Mouse (Mus musculus): ENCODE results near the gene Tspan18.
A peak's percentile ranks its signal among the peaks of the same experiment; 100 is the strongest.

Gene Tspan18

GRCm38 (mm10) chr2:93188020-93188760 is 146.1 kb downstream of the Tspan18 start:
- peak; percentile 53 for DNase-seq (ENCODE audit: low read depth, low spot score)

DNA sequence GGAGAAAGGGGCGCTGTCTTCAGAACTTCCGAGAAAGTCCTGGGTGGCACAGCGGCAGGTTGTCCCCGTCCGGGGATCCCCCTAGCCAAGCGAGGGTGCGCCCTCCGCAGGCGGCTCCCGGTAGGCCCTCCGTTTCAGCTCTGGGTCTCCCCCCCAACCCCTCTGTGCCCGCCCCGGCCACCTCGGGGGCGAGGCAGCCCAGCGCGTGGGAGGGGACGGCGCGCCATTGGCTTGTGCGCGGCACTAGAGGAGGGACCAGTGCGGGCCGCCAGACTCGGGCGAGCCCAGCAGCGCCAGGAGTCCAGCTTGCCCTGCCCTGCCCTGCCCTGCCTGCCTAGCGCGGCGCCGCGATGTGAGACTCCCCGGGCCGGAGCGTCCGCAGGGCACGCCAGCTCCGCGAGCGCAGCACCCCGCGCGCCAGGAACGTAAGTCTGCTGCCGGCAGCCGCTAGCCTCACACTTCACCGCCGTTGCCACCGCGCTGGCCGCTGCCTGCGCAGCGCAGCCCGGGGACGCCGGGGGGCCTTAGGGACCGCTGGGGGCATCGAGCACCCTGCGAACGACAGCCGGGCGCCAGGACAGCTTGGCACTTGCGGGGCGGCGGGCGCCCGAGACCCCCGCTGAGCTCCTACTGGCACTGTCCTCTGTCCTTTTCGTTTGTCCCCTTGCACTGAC is 146.8 kb downstream of the Tspan18 start, which contains the start of gene Trp53i11:
Gene Trp53i11 (plus strand): TSS at position 226 of the 674 bp plus-strand sequence.
- peak; percentile 91 for DNase-seq (ENCODE audit: low read depth, low spot score)

GRCm38 (mm10) chr2:93182859-93183258 is 151.4 kb downstream of the Tspan18 start:
- DNase-seq (ENCODE audit: low read depth, low spot score), result no peak

GRCm38 (mm10) chr2:93180077-93180844 is 154.0 kb downstream of the Tspan18 start:
- no peak for DNase-seq (ENCODE audit: low read depth, low spot score)

GRCm38 (mm10) chr2:93179603-93180002 is 154.7 kb downstream of the Tspan18 start:
- no peak for DNase-seq (ENCODE audit: low read depth, low spot score)

- DNase-seq (ENCODE audit: low read depth, low spot score), result no peak
Measured at GRCm38 (mm10) chr2:93178313-93178677, 156.0 kb downstream of the Tspan18 start.

DNA sequence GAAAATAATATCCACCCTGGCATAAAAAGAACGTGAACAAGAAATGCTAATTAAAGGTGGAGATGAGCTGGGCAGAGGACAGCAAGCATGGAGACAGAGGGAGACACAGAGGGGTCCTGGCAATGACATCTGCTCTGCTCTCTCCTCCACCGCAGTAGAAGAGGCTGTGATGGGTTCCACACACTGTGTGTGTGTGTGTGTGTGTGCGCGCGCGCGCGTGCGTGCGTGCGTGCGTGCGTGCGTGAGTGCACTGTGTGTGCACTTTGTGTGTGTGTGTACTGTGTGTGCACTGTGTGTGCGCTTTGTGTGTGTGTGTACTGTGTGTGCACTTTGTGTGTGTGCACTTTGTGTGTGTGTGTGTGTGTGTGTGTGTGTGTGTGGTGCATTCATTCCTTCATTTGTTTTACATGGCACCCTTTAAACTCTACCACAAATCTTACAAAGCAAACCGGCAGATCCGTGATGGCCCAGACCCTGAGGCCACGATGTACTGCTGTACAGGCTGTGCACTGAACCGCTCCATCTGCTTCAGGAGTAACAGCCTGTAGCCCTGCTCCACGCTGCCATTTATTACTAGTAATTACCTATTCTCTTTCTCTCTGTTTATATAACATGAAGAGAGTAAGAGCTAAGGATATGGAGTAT is 156.5 kb downstream of the Tspan18 start:
- no peak for DNase-seq (ENCODE audit: low read depth, low spot score)

DNA sequence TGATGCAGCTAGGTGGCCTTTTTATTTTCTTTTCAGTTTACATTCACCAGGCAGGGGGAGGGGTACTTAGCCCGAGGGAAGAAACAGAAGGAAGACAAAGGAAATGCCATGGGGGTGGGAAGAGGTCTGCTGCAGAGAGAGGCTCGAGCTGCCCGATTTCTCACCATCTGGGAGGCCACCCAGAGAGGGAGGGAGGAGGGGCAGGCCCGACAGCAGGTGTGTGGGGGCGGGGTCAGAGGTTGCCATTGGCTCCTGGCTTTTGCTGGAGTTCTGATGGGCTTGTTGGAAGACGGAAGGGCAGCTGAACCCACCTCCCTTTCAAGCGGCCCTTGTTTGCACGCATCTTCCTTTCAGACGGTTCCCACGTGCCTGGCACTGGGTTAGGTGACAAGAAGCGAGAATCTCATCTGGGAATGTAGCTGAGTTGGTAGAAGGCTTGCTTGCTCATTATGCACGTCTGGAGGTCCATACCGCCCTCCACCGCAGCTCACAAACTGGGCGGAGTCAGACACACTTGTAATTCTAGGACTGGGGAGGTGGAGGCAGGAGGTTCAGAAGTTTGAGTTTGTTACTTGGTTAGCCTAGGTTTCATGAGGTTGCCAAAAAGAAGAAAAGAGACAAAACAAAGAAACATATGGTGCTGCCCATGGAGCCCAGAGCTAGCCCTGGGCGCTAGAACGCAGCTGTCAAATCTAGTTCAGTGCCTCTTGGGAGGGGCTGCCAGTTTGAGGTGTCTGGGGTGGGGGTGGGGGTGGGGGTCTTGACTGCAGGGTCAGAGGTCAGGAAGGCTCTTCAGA is 157.2 kb downstream of the Tspan18 start:
- DNase-seq (ENCODE audit: low read depth, low spot score), result peak; percentile 41

- DNase-seq (ENCODE audit: low read depth, low spot score), result no peak
Measured at GRCm38 (mm10) chr2:93176193-93176798, 158.0 kb downstream of the Tspan18 start.

DNA sequence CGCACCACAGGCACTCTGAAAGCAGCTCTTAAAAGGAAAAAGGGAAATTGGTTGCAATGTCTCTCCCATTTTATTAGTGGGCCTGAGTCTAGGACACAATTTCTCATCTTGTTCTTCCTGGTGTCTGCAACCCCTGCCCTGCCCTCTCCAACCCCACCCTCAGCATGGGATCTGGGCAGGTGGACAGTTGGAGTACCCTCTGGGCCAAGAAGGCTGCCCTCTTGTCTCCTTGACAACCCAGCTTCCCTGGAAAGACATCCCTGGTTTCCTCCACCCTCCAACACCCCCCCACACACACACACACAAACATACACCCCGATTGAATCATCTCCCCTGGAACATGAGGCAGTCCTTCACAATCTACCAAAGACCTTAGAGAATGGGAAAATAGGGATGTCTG is 158.6 kb downstream of the Tspan18 start:
- no peak for DNase-seq (ENCODE audit: low read depth, low spot score)

DNA sequence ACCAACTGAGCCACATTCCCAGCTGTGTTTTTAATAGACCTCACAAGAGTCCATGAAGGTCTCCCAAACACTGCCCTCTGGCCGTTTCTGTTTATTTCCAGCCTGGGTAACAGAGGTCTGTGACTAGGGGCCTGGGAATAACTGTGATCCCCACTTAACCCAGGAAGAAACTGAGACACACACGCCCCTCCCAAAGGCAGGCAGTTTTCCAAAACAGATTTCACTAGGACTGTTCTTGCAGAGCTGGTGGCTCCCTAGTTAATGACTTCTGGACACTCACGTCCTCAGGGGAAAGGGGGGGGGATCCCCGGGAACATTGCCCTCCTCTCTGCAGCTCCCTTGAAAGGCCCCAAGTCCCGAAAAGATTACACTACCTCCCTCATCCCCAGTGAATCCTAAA is 159.0 kb downstream of the Tspan18 start:
- DNase-seq (ENCODE audit: low read depth, low spot score), result no peak

- no peak for DNase-seq (ENCODE audit: low read depth, low spot score)
Measured at GRCm38 (mm10) chr2:93174159-93174558, 160.1 kb downstream of the Tspan18 start.

DNA sequence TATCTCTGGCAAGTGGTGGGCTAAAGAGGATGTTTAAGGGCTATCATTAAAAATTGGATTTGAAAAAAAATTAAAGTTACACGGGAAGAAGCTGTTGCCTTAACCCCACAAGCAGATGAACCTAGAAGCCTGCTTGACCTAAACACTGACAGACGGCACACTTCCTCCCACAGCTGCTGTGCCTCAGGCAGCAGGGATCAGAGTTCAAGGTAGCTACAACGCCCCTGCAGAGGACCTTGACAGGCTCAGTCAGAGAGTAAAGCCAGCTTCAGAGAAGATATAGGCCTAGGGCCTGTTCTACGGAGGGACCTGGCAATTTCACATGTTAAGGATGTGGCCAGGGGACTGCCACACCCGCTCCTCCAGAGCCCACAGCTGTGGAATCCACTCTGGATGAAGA is 161.8 kb downstream of the Tspan18 start:
- DNase-seq (ENCODE audit: low read depth, low spot score), result no peak

- DNase-seq (ENCODE audit: low read depth, low spot score), result no peak
Measured at GRCm38 (mm10) chr2:93171929-93172328, 162.4 kb downstream of the Tspan18 start.

DNA sequence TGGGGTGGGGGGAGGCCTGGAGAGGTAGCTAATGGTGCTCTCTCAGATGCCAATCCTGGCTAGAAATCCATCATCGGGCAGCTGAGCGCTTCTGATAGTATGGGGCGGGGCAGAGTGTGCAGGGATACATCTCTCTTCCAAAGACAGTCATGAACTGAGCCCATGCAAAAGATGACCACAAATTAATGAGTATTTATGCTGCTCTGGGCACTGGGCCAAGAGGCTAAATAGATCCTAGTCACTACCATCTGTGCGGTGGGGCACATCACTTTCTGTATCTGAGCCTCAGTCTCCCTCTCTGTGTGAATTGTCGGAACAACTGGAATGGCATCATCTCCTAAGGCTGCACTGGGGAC is 163.5 kb downstream of the Tspan18 start:
- DNase-seq (ENCODE audit: low read depth, low spot score), result no peak

DNA sequence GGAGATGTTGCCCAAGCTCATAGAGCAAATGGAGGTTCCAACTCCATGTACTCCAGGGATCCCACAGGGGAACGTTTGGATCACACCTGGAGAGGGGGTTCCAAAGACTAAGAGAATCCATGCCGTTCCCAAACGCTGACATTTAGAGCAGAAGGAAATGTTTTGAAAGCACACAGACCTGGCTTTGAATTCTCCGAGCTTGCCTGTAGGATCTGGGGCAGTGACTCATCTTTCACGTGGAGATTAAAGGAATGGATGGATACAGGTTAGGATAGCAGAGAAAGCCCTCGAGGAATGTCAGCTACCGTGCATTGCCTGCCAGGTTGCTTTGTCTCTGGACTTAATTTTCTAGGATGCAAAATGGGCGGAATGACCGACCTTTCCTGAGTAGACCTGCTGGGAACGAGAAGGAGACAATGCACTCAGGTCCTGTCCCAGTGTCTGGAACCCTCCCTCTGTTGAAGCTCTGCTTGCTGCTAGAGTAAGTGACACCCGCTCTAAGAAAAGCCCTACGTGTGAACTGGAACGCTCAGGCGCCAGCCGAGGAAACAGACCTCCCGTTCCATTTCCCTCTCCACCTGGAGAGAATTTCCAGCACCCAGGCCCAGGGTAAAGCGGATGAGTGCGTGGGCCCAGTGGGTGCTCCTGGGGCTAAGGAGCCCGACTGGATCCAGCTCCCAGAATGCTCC is 164.0 kb downstream of the Tspan18 start:
- DNase-seq (ENCODE audit: low read depth, low spot score), result no peak

DNA sequence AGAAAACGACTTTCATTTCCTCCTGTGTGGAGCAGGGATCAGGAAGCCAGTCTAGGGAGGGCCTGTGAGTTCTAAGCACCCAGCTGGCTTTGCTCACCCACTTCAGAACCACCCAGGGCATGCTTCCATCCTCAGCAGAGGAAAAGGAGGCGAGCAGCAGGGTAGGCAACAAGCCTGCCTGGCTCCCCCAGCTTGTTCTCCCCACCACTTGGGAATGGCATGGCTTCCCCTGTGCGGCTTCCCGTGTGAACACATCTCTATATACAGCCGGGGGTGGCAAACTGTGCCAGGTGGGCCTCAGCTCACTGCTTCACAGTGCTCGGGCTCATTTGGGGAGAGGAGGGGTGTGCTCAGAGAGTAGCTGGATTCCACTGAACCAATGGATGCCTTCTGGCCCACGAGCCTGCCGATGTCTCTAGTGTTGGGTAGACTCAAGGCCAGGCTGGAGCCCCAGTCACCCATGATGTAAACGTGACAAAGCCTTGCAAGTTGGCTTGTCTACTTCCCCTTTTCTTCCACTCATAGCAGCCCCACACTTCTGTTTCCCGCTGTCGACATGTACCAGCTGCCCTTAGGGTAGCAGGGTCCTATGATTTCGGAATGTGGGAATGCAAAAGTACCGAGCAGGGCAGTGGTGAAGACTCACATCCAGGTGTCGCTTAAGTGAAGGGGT is 167.4 kb downstream of the Tspan18 start:
- DNase-seq (ENCODE audit: low read depth, low spot score), result no peak

DNA sequence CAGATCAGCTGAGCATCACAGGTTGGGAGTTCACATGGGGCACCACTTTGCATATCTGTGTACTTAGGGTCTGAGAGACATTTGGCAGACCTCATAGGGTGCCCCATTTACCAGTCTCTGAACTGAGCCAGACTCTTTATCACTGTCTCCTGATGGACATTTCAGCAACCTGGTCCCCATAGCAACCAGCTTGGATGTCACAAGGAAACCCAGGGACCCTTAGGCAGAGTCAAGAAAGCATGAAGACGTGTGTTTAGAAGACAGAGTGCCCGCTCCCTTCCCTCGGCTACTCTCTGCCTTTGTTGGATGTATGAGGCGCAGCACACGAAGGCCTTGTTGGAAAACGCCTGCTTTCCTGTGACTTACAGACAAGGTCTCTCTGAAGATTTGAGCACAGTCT is 168.0 kb downstream of the Tspan18 start:
- DNase-seq (ENCODE audit: low read depth, low spot score), result no peak

- DNase-seq (ENCODE audit: low read depth, low spot score), result no peak
Measured at GRCm38 (mm10) chr2:93163750-93164335, 170.5 kb downstream of the Tspan18 start.
